Mouse (Mus musculus) kidney, adult 2 months (tissue): Measurements from ENCODE around the gene Gpr18. TPM values are rescaled to one million over a fixed set of nuclear protein-coding genes. Genes with fewer than 3 reads are reported as not detected.

ENCODE experiments used
- DNase-seq: peaks from one replicate; pipeline ENCODE4 v3.0.0; 2021
- H3K27ac ChIP-seq: fragments of 200-500 bp; 2 replicates; pipeline ENCODE4 v1.5.1; 2012; ENCODE audit warnings: low read depth, low read length, control low read depth, inconsistent platforms; ENCODE audit not compliant: insufficient read depth
- H3K27me3 ChIP-seq: fragments of 200-500 bp; replicated peaks from 2 replicates; pipeline ENCODE4 v1.6.1; 2012; ENCODE audit warnings: mild to moderate bottlenecking, moderate library complexity, low read length, inconsistent platforms; ENCODE audit not compliant: control insufficient read depth, insufficient read depth
- H3K36me3 ChIP-seq: fragments of 200-500 bp; 2 replicates; pipeline ENCODE4 v1.6.1; 2012; ENCODE audit warnings: mild to moderate bottlenecking, moderate library complexity, low read length, inconsistent platforms; ENCODE audit not compliant: control insufficient read depth, insufficient read depth
- H3K4me1 ChIP-seq: fragments of 200-500 bp; 2 replicates; pipeline ENCODE4 v1.6.1; 2011; ENCODE audit warnings: low read length; ENCODE audit not compliant: control insufficient read depth, insufficient read depth
- H3K4me3 ChIP-seq: fragments of 200-500 bp; 2 replicates; pipeline ENCODE4 v1.5.1; 2011; ENCODE audit warnings: mild to moderate bottlenecking, low read depth, low read length, control low read depth; ENCODE audit not compliant: insufficient read depth
- CTCF ChIP-seq: fragments of 200-500 bp; conservative IDR thresholded peaks from 2 replicates; pipeline ENCODE4 v1.5.1; 2011; ENCODE audit warnings: low read depth, mild to moderate bottlenecking, control low read depth, low read length, moderate library complexity, mixed read lengths; ENCODE audit not compliant: insufficient read depth, insufficient read length
- POLR2A ChIP-seq: fragments of 200-500 bp; IDR thresholded peaks from one replicate; pipeline ENCODE4 v1.6.1; 2011; ENCODE audit warnings: low read depth, low read length, control low read depth
- WGBS: fragments of 180-500 bp; shearing (Covaris S2); methylation state at CpG from one replicate; pipeline ENCODE4 v1.1.7; 2018; 5-methylcytosine and 5-hydroxymethylcytosine counted together
- polyA plus RNA-seq: library from polyadenylated mRNA; depleted of rRNA; stranded (reverse); fragments of >200 nt; gene quantifications from 2 replicates; pipeline ENCODE4 v1.2.3, GENCODE M21; 2012

The Gpr18 gene
- polyA plus RNA-seq, 1 experiment, result 3.5 TPM

- no peak for DNase-seq
- WGBS, result 56% methylated on average over 6 of the region's 6 CpGs
- no peak overlapping the region for H3K27ac ChIP-seq
Measured at GRCm38 (mm10) chr14:121960997-121961396, 45.4 kb upstream of the Gpr18 start.

GRCm38 (mm10) chr14:121960531-121960930 is 45.0 kb upstream of the Gpr18 start:
- H3K4me1 ChIP-seq, result peaks cover 3% of the 10 kb centered on the region; the same call in 1 of the 2 replicates
- TF ChIP-seq CTCF (no peak), POLR2A (no peak)
- H3K36me3 ChIP-seq, result no peaks in the 10 kb centered on the region
- no peak for DNase-seq
- H3K27me3 ChIP-seq, result no peaks in the 10 kb centered on the region
- WGBS, result 75% methylated on average over 2 of the region's 2 CpGs
- no peak overlapping the region for H3K27ac ChIP-seq
- no peak overlapping the region for H3K4me3 ChIP-seq

More at GRCm38 (mm10) chr14:121960997-121961396, 45.4 kb upstream of the Gpr18 start:
- TF ChIP-seq CTCF (no peak), POLR2A (no peak)
- H3K4me3 ChIP-seq, result no peak overlapping the region
- no peaks in the 10 kb centered on the region for H3K27me3 ChIP-seq
- no peaks in the 10 kb centered on the region for H3K36me3 ChIP-seq
- peaks cover 3% of the 10 kb centered on the region; the same call in 1 of the 2 replicates for H3K4me1 ChIP-seq

GRCm38 (mm10) chr14:121960031-121960430 is 44.5 kb upstream of the Gpr18 start:
- Histone ChIP-seq H3K36me3 (no peaks in the 10 kb centered on the region), H3K4me1 (peaks cover 3% of the 10 kb centered on the region; the same call in 1 of the 2 replicates), H3K4me3 (no peak overlapping the region), H3K27me3 (no peaks in the 10 kb centered on the region), H3K27ac (no peak overlapping the region)
- no peak for DNase-seq
- 86% methylated on average over 4 of the region's 4 CpGs for WGBS
- no peak for TF ChIP-seq POLR2A
- TF ChIP-seq CTCF, result no peak

DNA sequence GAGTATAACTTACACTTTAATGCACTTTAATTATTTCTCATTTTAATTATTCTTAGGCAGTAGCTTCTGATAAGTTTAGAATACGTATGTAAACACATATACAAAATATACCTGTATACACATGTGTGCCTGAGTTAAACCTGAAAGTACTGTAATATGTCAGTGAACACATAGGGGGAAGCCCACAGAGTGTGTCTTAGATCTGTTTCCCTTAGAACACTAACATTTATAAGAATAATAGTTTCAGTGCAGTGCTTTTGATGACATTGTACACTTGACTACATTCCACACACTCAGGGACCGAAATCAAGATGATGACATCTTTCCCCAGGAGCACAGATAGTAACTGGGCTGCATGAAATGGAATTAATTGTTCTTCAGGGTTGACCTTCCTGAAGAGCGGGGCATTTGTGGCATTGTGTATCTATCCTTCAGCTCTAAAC is 44.0 kb upstream of the Gpr18 start:
- no peak for TF ChIP-seq CTCF
- WGBS, result 89% methylated on average over 3 of the region's 3 CpGs

DNA sequence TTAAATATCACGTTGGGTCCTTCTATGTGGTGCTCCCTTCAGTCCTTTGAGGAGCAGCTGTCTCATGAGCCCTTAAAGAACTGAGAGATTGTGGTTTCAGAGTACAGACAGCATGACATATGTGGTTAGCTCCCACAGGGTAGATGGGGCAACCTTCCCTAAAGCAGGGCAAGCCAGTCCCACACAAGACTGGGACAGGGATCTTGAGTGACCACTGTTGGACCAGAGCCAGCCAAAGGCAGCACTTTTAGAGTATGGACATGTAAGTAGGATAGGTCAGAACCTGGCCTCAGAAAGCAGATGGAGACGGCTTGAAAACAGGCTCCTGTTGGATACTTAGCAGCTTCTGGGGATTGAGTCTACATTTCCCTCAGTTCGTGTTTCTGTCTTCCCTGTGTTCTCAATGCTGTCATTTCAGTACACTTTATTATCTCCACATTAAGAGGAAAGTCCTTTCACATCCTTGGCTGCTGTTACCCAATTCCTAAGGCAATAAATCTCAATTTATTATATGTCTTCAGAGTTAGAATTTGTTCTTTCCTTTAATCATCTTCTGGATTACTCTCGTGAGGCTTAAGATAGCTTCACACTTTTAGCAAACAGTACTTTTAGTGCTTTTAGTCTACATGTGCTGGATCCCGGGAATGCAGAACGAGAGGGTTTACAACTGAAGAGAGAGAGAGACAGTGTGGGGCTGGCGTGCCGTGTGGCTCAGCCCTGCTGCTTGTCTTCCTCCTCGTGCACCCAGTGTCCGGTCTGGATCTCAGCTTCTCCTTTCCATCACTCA is 43.4 kb upstream of the Gpr18 start:
- WGBS, result 54% methylated on average over 10 of the region's 10 CpGs
- no peak for DNase-seq

More for the DNA sequence above, 44.0 kb upstream of the Gpr18 start:
- H3K27ac ChIP-seq, result no peak overlapping the region
- H3K4me3 ChIP-seq, result no peak overlapping the region
- no peaks in the 10 kb centered on the region for H3K27me3 ChIP-seq
- no peak for DNase-seq
- H3K4me1 ChIP-seq, result peaks cover 3% of the 10 kb centered on the region; the same call in 1 of the 2 replicates
- H3K36me3 ChIP-seq, result no peaks in the 10 kb centered on the region

DNA sequence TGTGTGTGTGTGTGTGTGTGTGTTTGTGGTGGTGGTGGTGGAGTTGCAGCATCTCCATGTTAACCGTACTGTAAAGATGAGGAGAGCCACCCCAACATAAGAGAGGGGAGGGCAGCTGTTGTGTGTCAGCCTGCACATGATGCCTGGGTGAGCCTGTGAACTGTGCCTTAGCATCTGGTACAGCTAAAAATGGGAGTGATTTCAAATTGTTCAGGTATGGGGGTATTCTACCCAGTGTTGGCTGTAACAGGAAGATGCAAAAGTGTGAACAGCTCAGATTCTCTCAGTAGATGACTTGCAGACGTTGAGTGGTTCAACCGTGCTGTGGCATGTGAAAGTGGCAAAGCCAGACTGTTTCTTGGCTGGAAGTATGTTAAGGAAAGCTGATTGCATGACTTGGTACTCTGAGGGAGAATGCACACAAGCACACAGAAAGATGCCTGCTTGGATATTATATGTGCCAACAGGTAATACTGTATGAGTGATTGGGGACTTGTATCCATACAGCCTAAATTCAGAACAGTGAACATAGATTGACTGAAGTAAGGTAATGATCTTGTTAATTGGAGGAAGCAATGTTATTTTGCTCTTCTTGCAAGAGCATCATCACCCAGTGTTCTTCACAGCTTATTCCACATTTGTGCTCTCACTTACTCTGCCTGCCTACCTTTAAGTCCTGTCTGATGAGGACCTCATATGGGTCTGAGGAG is 42.6 kb upstream of the Gpr18 start:
- H3K4me3 ChIP-seq, result no peak overlapping the region
- H3K27me3 ChIP-seq, result no peaks in the 10 kb centered on the region
- DNase-seq, result no peak
- no peak overlapping the region for H3K27ac ChIP-seq
- 87% methylated on average over 3 of the region's 3 CpGs for WGBS
- TF ChIP-seq CTCF (no peak), POLR2A (no peak)
- H3K36me3 ChIP-seq, result no peaks in the 10 kb centered on the region
- H3K4me1 ChIP-seq, result no peaks in the 10 kb centered on the region; the same call in 1 of the 2 replicates

More for the DNA sequence above, 43.4 kb upstream of the Gpr18 start:
- Histone ChIP-seq H3K4me1 (peaks cover 3% of the 10 kb centered on the region; the same call in 1 of the 2 replicates), H3K27ac (no peak overlapping the region), H3K4me3 (no peak overlapping the region), H3K27me3 (no peaks in the 10 kb centered on the region), H3K36me3 (no peaks in the 10 kb centered on the region)
- TF ChIP-seq POLR2A (no peak), CTCF (no peak)
